Mouse (Mus musculus) hindbrain, embryonic 10.5 days (tissue): ENCODE data around the gene Kcmf1. TPM values are rescaled to one million over a fixed set of nuclear protein-coding genes. Genes with fewer than 3 reads are reported as not detected.

Source experiments
- DNase-seq: peaks from one replicate; pipeline ENCODE4 v3.0.0-alpha.2; 2017; ENCODE audit warnings: low spot score
- H3K27ac ChIP-seq: fragments of 300-500 bp; sonication (generic); 2 replicates; pipeline ENCODE4 v1.5.1; 2016; ENCODE audit warnings: mild to moderate bottlenecking, moderate library complexity
- H3K27me3 ChIP-seq: fragments of 300-500 bp; sonication (generic); 2 replicates; pipeline ENCODE4 v1.6.1; 2016; ENCODE audit warnings: mild to moderate bottlenecking; ENCODE audit not compliant: poor library complexity, insufficient read depth, severe bottlenecking
- H3K36me3 ChIP-seq: fragments of 300-500 bp; sonication (generic); 2 replicates; pipeline ENCODE4 v1.6.1; 2016; ENCODE audit warnings: mild to moderate bottlenecking, moderate library complexity
- H3K4me1 ChIP-seq: fragments of 300-500 bp; sonication (generic); replicated peaks from 2 replicates; pipeline ENCODE4 v1.6.1; 2016; ENCODE audit warnings: mild to moderate bottlenecking
- H3K4me3 ChIP-seq: fragments of 300-500 bp; sonication (generic); 2 replicates; pipeline ENCODE4 v1.5.1; 2016; ENCODE audit warnings: mild to moderate bottlenecking, moderate library complexity
- H3K9me3 ChIP-seq: fragments of 300-500 bp; sonication (generic); 2 replicates; pipeline ENCODE4 v1.6.1; 2016; ENCODE audit warnings: mild to moderate bottlenecking, moderate library complexity
- WGBS: fragments of 180-500 bp; shearing (Covaris S2); methylation state at CpG from one replicate; pipeline ENCODE4 v1.1.7; 2016; 5-methylcytosine and 5-hydroxymethylcytosine counted together
- polyA plus RNA-seq: library from polyadenylated mRNA; unstranded; fragments of >200 nt; fragmentation: Nextera tagmentation; extraction: Ambion mirVana; gene quantifications from 2 replicates; pipeline ENCODE4 v1.2.1, GENCODE M21; 2016

Kcmf1 gene
- polyA plus RNA-seq, result 24.2 and 28.7 TPM in 2 replicates

GRCm38 (mm10) chr6:72899781-72900681, at the start of gene Kcmf1:
TSS of gene Kcmf1 (minus strand) at chr6:72899979.
- DNase-seq, result peak; percentile 76
- Histone ChIP-seq H3K4me1 (peaks cover 35% of the 10 kb centered on the region), H3K27ac (peak within 1 kb of the TSS; percentile 99), H3K9me3 (no peaks in the 10 kb centered on the region), H3K4me3 (peak within 1 kb of the TSS; percentile 97), H3K27me3 (no peaks in the 10 kb centered on the region), H3K36me3 (peaks cover 14% of the 10 kb centered on the region; the same call in 1 of the 2 replicates)
- WGBS, result under 1% methylated on average over 96 of the region's 113 CpGs

GRCm38 (mm10) chr6:72949161-72949756, 49.5 kb upstream of the Kcmf1 start:
- no peak for DNase-seq
- WGBS, result 86% methylated on average over 9 of the region's 9 CpGs
- H3K9me3 ChIP-seq, result peaks cover 8% of the 10 kb centered on the region
- no peaks in the 10 kb centered on the region for H3K27me3 ChIP-seq
- no peaks in the 10 kb centered on the region for H3K4me1 ChIP-seq
- H3K4me3 ChIP-seq, result no peak overlapping the region
- no peaks in the 10 kb centered on the region for H3K36me3 ChIP-seq
- H3K27ac ChIP-seq, result no peak overlapping the region

- H3K4me1 ChIP-seq, result no peaks in the 10 kb centered on the region
- peaks cover 8% of the 10 kb centered on the region for H3K9me3 ChIP-seq
- H3K27me3 ChIP-seq, result no peaks in the 10 kb centered on the region
- DNase-seq, result no peak
- 94% methylated on average over 3 of the region's 3 CpGs for WGBS
- H3K4me3 ChIP-seq, result no peak overlapping the region
- no peaks in the 10 kb centered on the region for H3K36me3 ChIP-seq
- H3K27ac ChIP-seq, result no peak overlapping the region
These were observed 48.6 kb upstream of the Kcmf1 start for GRCm38 (mm10) chr6:72948392-72948791.

- peaks cover 8% of the 10 kb centered on the region for H3K9me3 ChIP-seq
- H3K27me3 ChIP-seq, result no peaks in the 10 kb centered on the region
- no peak overlapping the region for H3K27ac ChIP-seq
- H3K4me1 ChIP-seq, result no peaks in the 10 kb centered on the region
- 44% methylated on average over 6 of the region's 6 CpGs for WGBS
- no peaks in the 10 kb centered on the region for H3K36me3 ChIP-seq
- no peak for DNase-seq
- no peak overlapping the region for H3K4me3 ChIP-seq
These were observed 48.2 kb upstream of the Kcmf1 start for GRCm38 (mm10) chr6:72947960-72948359.

- Histone ChIP-seq H3K9me3 (no peaks in the 10 kb centered on the region), H3K4me1 (no peaks in the 10 kb centered on the region), H3K4me3 (no peak overlapping the region), H3K36me3 (no peaks in the 10 kb centered on the region), H3K27me3 (no peaks in the 10 kb centered on the region), H3K27ac (no peak overlapping the region)
- peak; percentile 57 for DNase-seq
- 13% methylated on average over 3 of the region's 3 CpGs for WGBS
These were observed 40.7 kb upstream of the Kcmf1 start for GRCm38 (mm10) chr6:72940493-72940892.

GRCm38 (mm10) chr6:72937859-72938258, 38.1 kb upstream of the Kcmf1 start:
- WGBS, result 74% methylated on average over 5 of the region's 5 CpGs
- Histone ChIP-seq H3K4me1 (no peaks in the 10 kb centered on the region), H3K27me3 (no peaks in the 10 kb centered on the region), H3K27ac (no peak overlapping the region), H3K36me3 (no peaks in the 10 kb centered on the region), H3K4me3 (no peak overlapping the region), H3K9me3 (no peaks in the 10 kb centered on the region)
- no peak for DNase-seq

- Histone ChIP-seq H3K4me3 (no peak overlapping the region), H3K9me3 (no peaks in the 10 kb centered on the region)
- DNase-seq, result no peak
These were observed 37.7 kb upstream of the Kcmf1 start for GRCm38 (mm10) chr6:72937430-72937829.

GRCm38 (mm10) chr6:72932955-72933354, 33.2 kb upstream of the Kcmf1 start:
- Histone ChIP-seq H3K27ac (no peak overlapping the region), H3K9me3 (no peaks in the 10 kb centered on the region), H3K27me3 (no peaks in the 10 kb centered on the region), H3K4me3 (no peak overlapping the region), H3K36me3 (no peaks in the 10 kb centered on the region), H3K4me1 (no peaks in the 10 kb centered on the region)
- no peak for DNase-seq
- 87% methylated on average over 1 of the region's 1 CpGs for WGBS

More at GRCm38 (mm10) chr6:72937430-72937829, 37.7 kb upstream of the Kcmf1 start:
- Histone ChIP-seq H3K36me3 (no peaks in the 10 kb centered on the region), H3K4me1 (no peaks in the 10 kb centered on the region), H3K27me3 (no peaks in the 10 kb centered on the region), H3K27ac (no peak overlapping the region)
- 82% methylated on average over 3 of the region's 3 CpGs for WGBS

GRCm38 (mm10) chr6:72931533-72931932, 31.8 kb upstream of the Kcmf1 start:
- H3K27me3 ChIP-seq, result no peaks in the 10 kb centered on the region
- peaks cover 8% of the 10 kb centered on the region for H3K4me1 ChIP-seq
- no peaks in the 10 kb centered on the region for H3K9me3 ChIP-seq
- no peaks in the 10 kb centered on the region for H3K36me3 ChIP-seq
- DNase-seq, result no peak
- H3K27ac ChIP-seq, result no peak overlapping the region
- H3K4me3 ChIP-seq, result no peak overlapping the region
- WGBS, result 90% methylated on average over 3 of the region's 3 CpGs

GRCm38 (mm10) chr6:72929795-72930398, 30.1 kb upstream of the Kcmf1 start:
- DNase-seq, result no peak
- Histone ChIP-seq H3K27ac (no peak overlapping the region), H3K9me3 (no peaks in the 10 kb centered on the region), H3K4me3 (no peak overlapping the region), H3K36me3 (no peaks in the 10 kb centered on the region), H3K4me1 (peaks cover 11% of the 10 kb centered on the region), H3K27me3 (no peaks in the 10 kb centered on the region)
- 90% methylated on average over 4 of the region's 4 CpGs for WGBS

GRCm38 (mm10) chr6:72926755-72927482, 27.1 kb upstream of the Kcmf1 start:
- Histone ChIP-seq H3K27ac (peak overlapping the region; percentile 41; the same call in 1 of the 2 replicates), H3K36me3 (no peaks in the 10 kb centered on the region), H3K4me1 (peaks cover 11% of the 10 kb centered on the region), H3K4me3 (no peak overlapping the region), H3K27me3 (no peaks in the 10 kb centered on the region), H3K9me3 (no peaks in the 10 kb centered on the region)
- 14% methylated on average over 9 of the region's 9 CpGs for WGBS
- peak; percentile 39 for DNase-seq

- no peaks in the 10 kb centered on the region for H3K9me3 ChIP-seq
- peaks cover 11% of the 10 kb centered on the region for H3K4me1 ChIP-seq
- H3K36me3 ChIP-seq, result no peaks in the 10 kb centered on the region
- no peak overlapping the region for H3K4me3 ChIP-seq
- no peak overlapping the region for H3K27ac ChIP-seq
- no peak for DNase-seq
- H3K27me3 ChIP-seq, result no peaks in the 10 kb centered on the region
- 88% methylated on average over 4 of the region's 4 CpGs for WGBS
These were observed 26.3 kb upstream of the Kcmf1 start for GRCm38 (mm10) chr6:72926031-72926430.
